Mouse (Mus musculus) gastrocnemius, postnatal 14 days (tissue): Measurements from ENCODE around the gene Clta. TPM values are rescaled to one million over a fixed set of nuclear protein-coding genes. Genes with fewer than 3 reads are reported as not detected.

Experiments used
- DNase-seq: peaks from one replicate; pipeline ENCODE4 v3.0.0; 2021; ENCODE audit warnings: mixed read lengths
- intact Hi-C: fragments of 180-260 bp; cut with DNase I; formaldehyde crosslinking; loops from one replicate; pipeline ENCODE4 v1.15.1; 2025; ENCODE audit warnings: low total_unique reads
- total RNA-seq, 2 experiments: library from RNA; stranded (reverse); gene quantifications; 2 replicates each; pipeline ENCODE4 v1.2.3; 2021

Gene Clta
- total RNA-seq, 2 experiments from 2014 or later, result 65.7 to 75.0 TPM

DNA sequence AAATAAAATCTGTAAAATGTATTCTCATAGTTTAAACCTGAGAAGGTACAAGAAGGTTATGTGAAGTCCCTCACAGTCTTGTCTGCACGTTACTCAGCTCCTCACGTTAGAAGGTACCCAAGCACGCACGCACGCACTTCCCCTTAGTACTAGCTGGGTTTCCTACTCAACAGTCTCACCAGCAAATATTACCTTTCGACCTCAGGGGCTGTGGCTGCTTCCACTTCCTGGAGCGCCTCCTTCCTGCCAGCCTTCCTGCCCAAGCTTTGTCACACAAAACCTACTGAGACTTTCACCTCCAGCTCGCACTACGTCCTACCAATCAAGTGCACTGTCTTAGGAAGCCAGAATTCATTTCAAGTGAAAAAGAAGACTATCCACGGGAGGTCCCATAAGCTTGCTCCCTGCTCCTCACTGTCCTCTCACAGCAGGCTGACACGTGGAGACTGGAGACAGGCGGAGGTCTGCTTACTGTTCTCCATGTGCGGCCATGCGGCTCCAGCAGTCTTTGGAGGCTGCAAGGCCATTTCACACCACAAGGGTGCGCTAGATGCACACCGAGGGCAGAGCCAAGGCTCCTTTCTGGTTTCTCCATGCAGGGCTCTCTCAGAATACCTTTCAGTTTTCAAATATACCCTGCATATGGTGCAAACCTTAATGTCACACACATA lies 61.2 kb downstream of the Clta start:
- intact Hi-C loops, result loop anchor here (2.0 kb wide), 1 partner anchor 51 kb away; no protein-coding TSS in a partner anchor
- DNase-seq, result peak; percentile 85

DNA sequence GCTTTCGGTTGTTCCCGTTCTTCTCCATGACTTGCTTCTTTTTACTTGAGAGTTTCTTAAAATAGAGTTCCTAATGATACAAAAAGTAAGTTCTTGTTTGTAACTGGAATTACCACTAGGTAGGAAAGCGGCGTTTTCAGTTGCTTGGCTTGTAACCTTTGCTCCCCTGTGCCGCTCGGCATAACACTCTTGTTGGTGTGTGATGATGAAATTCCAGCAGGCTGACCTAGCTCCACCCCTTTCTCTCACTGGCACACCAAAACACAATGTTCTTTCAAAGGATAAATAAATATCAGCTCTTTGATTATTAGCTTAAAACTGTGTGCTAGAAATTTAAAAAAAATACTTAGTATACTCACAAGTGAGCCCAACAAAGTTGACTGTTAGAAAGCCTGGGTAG lies 62.6 kb downstream of the Clta start:
- DNase-seq, result no peak
- intact Hi-C loops, result loop anchor here (2.0 kb wide), 1 partner anchor 50 kb away; no protein-coding TSS in a partner anchor

DNA sequence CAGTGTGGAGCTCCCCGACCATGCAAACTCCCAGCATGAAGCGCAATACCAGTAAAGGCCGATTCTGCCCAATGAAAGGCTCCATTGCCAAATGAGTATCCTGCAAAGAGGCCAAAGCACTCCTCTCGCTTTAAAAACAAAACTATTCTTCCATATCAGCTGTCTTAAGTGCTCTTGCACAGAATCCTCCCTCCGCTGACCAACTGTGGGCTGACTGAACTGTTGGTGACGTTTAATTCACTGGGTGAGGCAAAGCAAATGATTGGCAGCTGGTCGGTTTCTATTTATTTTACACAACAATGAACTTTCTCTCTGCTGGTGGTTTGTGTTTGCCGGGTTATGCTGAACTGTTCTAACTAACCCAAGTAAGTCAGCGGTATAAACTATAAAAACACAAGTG lies 64.5 kb downstream of the Clta start:
- intact Hi-C loops, result no loop called here
- DNase-seq, result no peak

DNA sequence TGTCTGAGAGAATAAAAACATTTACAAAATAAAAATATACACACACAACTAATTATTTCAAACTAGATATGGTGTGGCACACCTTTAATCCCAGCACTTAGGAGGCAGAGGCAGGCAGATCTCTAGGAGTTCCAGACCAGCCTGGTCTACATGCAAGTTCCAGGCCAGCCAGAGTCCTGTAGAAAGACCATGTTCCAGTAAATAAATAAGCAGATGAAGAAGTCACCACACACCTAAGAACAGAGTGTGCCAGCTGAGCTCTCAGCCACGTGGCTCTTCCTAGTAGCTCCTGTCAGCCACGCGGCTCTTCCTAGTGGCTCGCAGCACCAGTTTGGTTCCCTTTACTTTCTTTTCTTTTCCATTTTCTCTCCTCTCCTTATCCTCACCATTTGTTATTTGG lies 65.2 kb downstream of the Clta start:
- DNase-seq, result no peak
- intact Hi-C loops, result no loop called here

DNA sequence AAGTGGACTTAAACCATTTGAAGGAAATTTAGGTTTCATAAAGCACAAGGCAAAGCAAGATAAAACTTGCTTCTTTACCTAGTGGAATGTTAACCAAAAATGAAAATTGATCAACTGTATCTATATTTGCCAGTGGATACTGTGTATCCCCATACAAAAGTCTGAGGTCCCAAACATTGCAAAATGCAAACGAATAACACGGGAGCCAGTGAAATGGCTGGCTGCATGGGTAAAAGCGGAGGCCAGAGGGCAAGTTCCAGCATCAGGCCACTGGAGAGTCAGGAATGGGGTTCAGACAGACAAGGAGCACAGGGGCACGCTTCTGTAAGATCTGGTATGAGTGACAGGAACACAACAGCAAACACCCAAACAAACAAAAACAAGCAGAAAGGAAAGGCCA lies 66.4 kb downstream of the Clta start:
- DNase-seq, result no peak
- intact Hi-C loops, result loop anchor here (10.0 kb wide), 1 partner anchor 224 kb away; no protein-coding TSS in a partner anchor

DNA sequence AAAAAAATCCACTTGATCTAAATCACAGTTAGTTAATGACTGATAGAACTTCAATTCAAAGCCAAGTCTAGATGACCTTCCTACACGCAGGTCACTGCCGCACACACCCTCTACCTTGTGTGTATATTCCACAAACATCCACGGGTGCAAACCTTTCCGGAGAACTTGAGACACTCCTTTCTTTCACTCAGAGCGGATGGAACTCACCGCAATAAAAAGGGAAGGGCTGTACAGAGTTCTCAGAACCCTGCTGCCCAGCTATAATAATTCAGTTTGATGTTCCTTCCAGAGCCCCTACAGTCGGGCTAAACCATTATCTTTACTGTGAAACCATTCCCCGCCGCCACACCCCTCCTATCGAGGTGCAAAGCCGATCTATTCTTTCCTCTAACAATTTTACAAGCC lies 67.5 kb downstream of the Clta start:
- intact Hi-C loops, result loop anchor here (10.0 kb wide), 1 partner anchor 223 kb away; no protein-coding TSS in a partner anchor
- no peak for DNase-seq

DNA sequence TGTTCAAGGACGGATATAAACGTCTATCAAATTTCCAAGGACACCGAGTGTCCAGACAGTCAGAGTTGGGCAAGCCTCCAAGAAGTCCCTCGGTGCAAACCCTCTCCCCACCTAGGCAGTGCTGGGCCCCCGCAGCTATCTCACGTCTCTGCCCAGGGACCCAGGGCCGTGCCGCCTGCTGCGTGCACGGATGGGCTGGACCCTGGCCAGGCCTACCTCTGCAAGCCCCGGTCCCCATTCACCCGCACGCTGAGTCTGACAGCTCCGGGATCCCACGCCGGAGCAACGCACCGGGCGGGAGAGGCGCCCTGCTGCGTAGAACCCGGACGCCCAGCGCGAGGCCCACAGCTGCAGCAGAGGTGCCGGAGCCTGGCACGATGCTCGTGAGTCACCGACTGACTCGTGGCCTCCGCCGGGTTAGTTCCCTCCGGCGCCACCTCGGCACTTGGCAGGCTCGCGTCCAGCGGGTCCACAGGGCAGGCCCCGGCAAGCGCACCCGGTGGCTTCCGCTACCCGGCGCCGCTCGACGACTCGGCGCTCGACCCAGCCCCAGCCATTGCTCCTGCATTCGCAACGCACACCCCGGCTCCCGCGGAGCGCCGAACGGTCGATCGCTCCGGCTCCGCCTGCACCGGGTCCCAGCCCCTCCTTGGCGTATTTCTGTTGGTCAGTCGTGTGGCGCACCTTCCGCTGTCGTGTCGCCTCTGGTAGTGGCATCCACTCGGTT lies 68.1 kb downstream of the Clta start:
- DNase-seq, result peak; percentile 94
- intact Hi-C loops, result loop anchor here (10.0 kb wide), 1 partner anchor 222 kb away; no protein-coding TSS in a partner anchor

DNA sequence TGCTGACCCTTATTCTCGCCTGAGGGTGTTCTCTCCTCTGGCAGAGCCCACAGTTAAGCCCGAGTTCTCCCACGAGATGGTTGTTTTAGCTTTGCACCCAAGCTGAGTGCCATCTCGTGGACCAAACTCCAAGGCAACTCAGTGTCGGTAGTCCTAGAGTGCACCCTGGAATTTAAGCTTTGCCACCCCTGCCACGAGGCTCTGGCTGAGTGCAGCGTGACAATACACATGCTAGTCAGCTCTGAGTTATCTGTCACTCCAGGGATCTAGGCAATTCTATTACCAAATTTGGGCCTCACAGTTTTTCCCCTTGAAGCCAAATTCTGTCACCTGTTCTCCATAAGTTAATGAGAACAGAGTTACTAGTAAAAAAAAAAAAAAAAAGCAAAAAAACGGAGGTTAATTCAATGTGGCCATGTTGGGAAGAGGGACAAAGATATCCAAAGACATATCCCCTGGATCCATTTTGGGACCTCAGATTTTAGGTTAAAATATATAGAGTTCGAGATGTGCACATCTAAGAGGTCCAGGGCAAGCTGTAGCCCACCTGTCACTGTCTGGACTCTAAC lies 68.7 kb downstream of the Clta start:
- intact Hi-C loops, result loop anchor here (10.0 kb wide), 1 partner anchor 222 kb away; no protein-coding TSS in a partner anchor

DNA sequence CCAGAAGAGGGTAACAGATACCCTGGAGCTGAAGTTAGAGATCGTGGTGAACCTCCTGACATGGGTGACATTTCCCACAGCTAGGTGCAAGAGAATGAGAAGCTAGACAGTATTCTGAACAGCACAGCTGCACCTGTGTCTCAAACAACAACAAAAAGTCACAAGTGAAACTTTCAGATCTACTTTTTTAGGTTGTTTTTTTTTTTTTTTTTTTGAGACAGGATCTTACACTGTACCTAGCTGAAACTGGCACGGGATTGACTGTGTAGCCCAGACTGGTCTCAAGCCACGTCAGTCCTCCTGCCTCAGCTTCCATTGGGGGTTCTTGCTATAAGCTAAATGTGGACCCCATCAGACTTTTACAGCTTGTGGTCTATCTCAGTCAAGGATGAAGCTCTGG lies 69.5 kb downstream of the Clta start:
- intact Hi-C loops, result loop anchor here (10.0 kb wide), 1 partner anchor 221 kb away; no protein-coding TSS in a partner anchor
- DNase-seq, result no peak

More for the DNA sequence above, 68.7 kb downstream of the Clta start:
- DNase-seq, result no peak

DNA sequence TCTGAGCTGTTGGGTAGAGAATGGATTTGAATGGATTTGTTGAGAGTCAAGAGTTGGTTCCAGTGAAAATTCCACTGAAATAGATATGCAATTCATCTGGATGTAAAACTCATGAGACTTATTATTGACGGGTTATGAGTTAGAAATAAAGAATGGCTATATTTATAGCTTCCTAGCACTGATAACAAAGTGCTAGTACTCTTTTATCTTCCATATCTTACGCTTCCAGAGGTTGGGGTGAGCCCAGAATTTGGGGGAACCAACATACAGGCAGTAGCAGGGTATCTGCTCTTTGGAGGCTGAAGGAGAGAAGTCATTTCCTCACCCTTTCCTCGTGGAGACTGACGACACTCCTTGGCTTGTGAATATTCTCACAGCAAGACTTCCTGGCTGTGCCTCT lies 70.2 kb downstream of the Clta start:
- intact Hi-C loops, result loop anchor here (10.0 kb wide), 1 partner anchor 220 kb away; no protein-coding TSS in a partner anchor
- no peak for DNase-seq

DNA sequence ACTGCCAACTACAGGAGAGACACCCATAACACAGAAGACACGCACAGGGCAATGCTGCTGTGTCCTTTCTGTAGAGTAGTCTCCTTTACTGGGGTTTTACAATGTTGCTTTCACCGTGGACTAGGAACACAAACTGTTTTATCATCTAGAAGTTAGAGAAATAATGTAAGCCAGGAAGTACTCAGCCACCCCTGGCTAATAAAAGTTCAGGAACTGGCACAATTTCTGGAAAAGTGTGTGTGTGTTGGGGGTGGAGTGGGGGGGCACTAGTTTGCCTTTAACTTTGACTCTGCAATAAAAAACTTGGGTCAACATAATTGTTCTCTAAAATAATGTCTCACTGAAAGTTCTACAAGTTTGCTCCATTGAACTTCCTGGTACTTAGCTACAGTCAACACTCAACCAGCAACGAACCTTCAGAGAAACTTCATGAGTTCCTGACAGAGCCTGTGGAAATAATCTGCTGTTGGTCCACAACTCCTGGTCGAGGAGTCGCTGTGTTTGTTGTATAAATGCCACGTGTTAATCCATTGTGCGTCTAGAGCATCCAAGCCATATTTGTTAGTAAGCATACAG lies 74.2 kb downstream of the Clta start:
- intact Hi-C loops, result loop anchor here (10.0 kb wide), 1 partner anchor 216 kb away; no protein-coding TSS in a partner anchor
- DNase-seq, result no peak

Other genes with a start within 250 kb of the Clta start
- gene Olfr159, start 233.4 kb upstream of the Clta start, total RNA-seq, result not detected
- gene Olfr156, start 180.6 kb upstream of the Clta start, total RNA-seq, result not detected
- not detected for gene Olfr157, start 164.3 kb upstream of the Clta start, total RNA-seq
- not detected for gene Olfr155, start 152.9 kb upstream of the Clta start, total RNA-seq
- 10 to 100 TPM in 1 of 2 experiments, 1 to 10 TPM in 1; 8.6 to 11.1 TPM for gene Reck, start 128.9 kb upstream of the Clta start, total RNA-seq
- 10 to 100 TPM in 1 of 2 experiments, 1 to 10 TPM in 1; 6.8 to 10.2 TPM for gene Glipr2, start 47.1 kb upstream of the Clta start, total RNA-seq
- gene Ccin, start 21.0 kb upstream of the Clta start, total RNA-seq, result under 1 TPM in 1 of 2 experiments, not detected in 1; 0.14 TPM
- 10 to 100 TPM; 12.4 to 13.0 TPM for gene Gne, start 79.7 kb downstream of the Clta start, total RNA-seq
- gene Rnf38, start 229.3 kb downstream of the Clta start, total RNA-seq, result 10 to 100 TPM; 15.7 to 19.2 TPM